Mouse (Mus musculus): ENCODE data around the gene Zkscan17. TPM values are rescaled to one million over a fixed set of nuclear protein-coding genes. Genes with fewer than 3 reads are reported as not detected.

The Zkscan17 gene
- total RNA-seq, 2 experiments from 2014 or later, result 2.7 to 3.5 TPM

DNA sequence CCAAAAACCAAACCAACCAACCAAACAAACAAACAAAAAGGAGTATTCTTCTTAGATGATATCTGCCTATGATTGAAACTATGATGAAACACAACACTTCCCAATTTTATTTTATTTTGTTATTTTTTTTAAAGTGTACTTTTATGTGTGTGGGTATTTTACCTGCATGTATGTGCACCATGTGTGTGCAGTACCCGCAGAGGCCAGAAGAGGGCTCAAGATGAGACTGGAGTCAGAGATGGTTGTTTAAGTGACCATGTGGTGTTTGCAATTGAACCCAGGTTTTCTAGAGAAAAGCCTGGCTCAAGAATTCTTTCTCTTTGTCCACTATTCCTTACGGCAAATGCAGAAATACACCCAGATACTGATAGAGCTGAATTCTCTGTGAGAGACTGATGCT, 2.4 kb downstream of the Zkscan17 start:
- ATAC-seq (replicated peaks; ENCODE audit: low FRiP score, poor library complexity, severe bottlenecking), result no peak

DNA sequence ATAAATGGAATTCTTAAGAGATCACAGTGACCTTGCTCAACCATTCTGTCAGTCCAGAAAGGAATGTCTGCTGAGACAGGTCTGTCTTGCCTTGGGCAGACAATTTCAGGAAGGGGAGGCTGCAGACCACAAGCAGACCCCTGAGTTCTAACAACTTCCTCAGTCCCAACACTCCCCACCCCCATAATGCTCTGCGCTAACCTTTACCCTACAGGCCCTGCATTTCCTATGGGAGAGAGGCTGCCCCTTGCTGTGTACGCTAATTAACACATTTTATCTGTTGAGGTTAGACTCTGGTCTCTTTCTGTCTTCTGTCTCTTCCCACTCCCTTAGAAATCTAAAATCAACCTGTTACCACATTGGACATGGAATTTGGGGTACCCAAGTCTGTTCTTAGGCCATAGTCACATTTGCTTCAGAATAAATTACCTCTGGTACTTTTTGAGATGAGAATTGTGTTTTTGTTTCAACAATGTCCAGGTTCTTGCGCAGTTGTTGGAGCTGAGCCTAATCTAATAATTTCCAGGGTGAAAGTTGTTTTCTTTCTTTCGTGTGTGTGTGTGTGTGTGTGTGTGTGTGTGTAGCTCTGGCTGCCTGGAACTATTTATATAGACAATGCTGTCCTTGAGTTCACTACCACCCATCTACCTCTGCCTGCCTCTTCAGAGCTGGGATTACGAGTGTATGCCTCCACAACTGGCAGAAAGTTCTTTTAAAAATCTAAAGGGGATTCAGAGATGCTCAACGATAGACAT, 6.6 kb downstream of the Zkscan17 start:
- ATAC-seq (replicated peaks; ENCODE audit: low FRiP score, poor library complexity, severe bottlenecking), result no peak

DNA sequence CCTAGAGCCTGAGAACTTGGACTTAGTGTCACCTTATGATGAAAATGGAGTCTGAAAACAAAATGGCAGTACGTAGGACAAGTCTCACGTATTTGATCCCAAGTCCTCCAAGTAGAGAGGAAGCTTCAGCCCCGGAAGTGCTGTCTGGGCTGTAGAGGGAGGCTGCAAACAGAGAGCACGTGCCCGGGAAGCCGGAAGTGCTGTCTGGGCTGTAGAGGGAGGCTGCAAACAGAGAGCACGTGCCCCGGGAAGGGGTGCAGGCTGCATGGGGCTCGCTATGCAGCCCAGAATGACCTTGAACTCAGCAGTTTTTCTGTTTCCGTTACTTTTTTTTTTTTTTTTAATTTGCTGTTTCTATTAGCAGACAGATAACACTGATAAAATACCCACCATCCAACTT, 8.3 kb downstream of the Zkscan17 start:
- ATAC-seq (replicated peaks; ENCODE audit: low FRiP score, poor library complexity, severe bottlenecking), result no peak

DNA sequence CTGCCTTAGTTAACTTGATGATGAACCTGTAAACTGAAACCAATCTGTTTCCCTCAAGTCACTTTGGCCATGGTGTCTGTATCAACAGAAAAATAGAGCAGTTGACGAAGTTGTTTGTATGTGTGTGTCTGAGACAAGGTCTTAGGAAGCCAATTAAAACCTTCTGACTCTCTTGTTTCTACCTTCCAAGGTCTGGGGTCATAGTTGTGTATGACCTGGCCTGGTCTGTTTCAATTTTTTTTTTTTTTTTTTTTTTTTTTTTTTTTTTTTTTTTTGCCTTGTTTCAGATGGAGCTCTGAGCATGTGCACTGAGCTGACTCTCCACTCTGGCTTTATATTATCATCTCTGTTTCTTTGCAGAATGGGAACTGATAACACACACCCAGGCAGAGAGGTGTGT, 9.1 kb downstream of the Zkscan17 start:
- no peak for ATAC-seq (replicated peaks; ENCODE audit: low FRiP score, poor library complexity, severe bottlenecking)

DNA sequence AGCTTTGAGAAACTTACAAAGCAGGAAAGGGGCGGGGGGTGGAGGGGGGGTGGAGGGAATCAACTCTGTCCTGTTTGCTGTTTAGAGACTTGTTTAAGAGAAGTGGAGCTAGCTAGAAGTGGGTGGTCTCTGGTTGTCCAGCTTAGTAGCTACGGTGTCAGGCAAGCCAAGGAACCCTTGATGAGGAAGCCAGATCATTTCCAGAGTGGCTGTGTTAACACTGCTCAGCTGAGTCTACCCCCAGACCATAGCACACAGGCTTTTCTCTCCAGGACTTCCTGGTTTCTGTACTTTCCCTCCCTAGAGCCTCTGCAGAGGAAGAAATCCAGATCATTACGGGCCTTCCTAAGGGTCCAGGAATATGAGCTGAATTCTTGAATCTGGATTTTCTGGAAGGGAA, 11.8 kb downstream of the Zkscan17 start:
- no peak for ATAC-seq (replicated peaks; ENCODE audit: low FRiP score, poor library complexity, severe bottlenecking)

DNA sequence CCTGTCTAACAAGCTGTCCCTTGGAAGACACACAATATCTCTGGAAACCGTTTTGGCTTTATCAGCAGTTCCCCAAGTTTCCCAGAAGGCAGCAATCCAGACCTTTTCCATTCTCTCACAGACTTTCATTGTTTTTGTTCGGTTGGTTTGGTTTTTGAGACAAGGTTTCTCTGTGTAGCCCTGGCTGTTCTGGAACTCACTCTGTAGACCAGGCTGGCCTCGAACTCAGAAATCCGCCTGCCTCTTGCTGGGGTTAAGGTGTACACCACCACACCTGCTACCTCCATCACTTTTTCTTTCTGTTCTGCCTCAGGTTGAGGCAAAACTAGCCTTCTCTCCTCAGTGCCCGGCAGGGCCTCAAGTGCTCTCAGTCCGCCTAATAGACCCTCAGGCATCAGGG, 12.2 kb downstream of the Zkscan17 start:
- ATAC-seq (replicated peaks; ENCODE audit: low FRiP score, poor library complexity, severe bottlenecking), result no peak

DNA sequence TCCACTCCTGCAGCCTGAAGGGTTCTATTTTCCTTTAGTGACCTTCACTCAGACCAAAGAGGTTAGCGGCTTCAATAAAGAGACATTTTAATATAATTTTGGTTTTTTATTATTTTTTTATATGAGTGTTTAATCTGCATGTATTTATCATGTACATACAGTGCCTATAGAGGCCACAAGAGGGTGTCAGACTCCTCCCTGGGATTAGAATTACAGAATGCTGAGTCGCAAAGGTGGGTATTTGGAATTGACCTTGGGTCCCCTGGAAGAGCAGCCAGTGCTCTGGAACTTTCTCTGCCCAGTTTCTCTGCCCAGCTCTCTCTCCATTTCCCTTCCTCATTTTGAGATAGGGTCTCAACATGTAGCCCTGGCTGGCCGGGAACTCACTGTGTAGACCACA, 13.0 kb downstream of the Zkscan17 start:
- ATAC-seq (replicated peaks; ENCODE audit: low FRiP score, poor library complexity, severe bottlenecking), result no peak

DNA sequence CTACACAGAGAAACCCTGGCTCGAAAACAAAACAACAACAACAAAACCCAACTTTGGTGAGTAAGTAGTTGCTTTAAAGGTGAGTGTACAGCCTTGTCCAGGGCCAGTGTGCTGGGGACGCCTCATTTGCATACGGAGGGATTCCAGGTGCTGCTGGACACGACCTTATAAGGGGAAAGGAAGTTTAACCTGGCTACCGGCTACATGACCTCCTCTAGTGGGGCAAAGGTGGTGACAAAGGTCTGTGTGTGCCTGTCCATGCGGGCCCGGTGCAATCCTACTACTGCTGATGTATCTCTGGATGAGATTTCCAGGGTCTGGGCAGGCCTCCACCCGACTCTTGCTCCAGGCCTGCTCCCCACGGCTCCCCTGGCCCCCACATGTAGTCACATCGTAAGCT, 13.8 kb downstream of the Zkscan17 start:
- ATAC-seq (replicated peaks; ENCODE audit: low FRiP score, poor library complexity, severe bottlenecking), result no peak

DNA sequence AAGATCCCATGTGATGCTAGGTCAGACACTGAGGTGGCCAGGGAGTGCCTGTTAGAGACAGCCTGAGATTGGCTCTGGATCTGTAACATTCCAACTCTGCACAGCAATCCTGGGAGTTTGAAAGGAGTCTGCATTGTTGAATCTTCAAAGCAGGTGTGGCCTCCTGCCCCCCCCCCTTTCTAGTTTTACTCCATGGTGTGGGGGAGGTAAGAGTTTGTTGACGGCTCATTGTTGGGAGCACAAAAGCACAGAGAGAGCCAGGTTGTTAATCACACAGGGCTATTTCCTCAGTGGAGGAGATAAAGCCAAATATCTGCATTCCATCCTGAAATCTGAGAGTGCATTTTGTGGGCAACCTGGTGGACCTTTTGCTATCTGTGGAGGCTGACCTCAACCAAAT, 15.0 kb downstream of the Zkscan17 start:
- no peak for ATAC-seq (replicated peaks; ENCODE audit: low FRiP score, poor library complexity, severe bottlenecking)

DNA sequence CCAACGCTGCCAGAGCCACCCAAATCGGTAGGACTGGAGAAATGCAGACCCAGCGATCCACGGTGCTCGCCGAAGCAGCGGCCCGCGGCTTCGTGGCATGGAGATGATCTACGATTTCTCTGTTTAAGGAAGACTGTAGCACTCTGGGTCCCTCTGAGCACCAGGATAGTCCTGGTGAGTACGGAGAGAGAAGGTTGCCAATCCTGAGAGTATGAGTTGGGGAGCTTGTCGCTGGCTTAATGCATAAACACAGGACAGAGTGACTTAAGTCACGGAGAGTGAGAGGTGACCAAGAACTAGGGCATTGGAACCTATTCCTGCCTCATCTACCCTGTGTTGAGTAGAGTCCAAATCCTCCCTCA, 19.9 kb downstream of the Zkscan17 start:
- ATAC-seq (replicated peaks; ENCODE audit: low FRiP score, poor library complexity, severe bottlenecking), result no peak

DNA sequence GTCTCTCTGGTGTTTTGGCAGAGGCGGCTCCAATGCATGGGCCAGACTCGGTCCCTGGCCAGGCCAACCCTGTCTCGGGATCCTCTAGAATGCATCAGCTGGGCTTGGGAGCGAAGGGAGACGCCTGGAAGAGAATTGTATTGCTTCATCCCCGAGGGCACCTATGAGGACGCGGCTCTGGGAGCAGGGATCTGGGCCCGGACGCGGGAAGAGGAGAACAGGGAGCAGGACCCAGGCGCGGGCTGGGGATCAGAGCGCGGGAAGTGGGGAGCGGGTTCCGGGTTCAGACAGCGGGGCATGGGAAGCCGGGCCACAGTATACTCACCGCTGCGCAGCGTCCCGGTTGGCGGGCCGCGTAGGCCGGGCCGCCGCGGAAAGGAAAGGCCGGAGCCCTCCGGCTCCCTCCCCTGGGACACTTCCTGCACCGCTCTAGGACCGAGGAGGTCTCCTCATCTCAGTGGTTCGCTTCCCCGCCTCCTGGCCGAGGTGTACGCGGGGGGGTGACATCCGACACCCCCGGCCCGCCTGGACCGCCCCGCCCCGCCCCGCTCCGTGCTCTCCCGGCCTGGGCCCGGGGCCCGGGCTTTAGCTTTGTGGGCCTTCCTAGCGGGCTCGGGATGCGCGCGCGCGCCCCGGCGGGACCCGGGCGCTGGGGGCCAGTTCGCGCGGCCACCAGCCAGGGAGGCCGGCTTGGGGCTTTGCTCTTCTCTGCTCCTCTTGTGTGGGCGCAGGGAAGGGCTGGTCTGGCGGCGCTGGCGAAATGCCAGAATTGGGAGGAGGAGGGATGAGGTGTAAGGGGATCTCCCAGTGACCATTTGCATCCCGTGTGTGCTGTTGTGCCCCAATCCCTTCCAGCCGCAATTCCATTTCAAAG, 20.5 kb downstream of the Zkscan17 start:
- 0 out of 2 replicates have a peak, but pooled peaks have one; percentile 18 for ATAC-seq (replicated peaks; ENCODE audit: low FRiP score, poor library complexity, severe bottlenecking)

DNA sequence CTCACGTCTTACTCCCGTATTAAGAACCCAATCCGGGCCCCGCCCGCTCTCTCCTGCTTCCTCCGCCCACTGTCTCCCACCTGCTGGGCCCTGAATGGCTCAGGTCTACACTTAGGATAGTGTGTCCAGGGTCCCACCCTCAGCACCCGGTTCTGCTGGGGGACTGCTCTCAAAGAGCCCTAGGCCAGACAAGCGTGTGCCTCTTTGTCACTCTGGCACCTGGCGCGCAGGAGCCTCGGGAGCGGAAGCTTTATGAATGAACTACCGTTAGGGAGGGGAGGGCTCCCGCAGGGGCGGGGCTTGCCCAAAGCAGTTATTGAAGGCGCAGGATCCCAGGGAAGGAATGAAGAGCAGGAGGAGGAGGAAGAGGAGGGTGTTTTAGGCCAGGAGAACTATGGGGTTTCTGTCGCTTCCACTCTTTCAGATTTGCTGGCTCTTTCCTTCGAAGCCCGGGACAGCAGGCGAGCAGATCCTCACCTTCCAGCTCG, 21.2 kb downstream of the Zkscan17 start:
- no peak for ATAC-seq (replicated peaks; ENCODE audit: low FRiP score, poor library complexity, severe bottlenecking)

DNA sequence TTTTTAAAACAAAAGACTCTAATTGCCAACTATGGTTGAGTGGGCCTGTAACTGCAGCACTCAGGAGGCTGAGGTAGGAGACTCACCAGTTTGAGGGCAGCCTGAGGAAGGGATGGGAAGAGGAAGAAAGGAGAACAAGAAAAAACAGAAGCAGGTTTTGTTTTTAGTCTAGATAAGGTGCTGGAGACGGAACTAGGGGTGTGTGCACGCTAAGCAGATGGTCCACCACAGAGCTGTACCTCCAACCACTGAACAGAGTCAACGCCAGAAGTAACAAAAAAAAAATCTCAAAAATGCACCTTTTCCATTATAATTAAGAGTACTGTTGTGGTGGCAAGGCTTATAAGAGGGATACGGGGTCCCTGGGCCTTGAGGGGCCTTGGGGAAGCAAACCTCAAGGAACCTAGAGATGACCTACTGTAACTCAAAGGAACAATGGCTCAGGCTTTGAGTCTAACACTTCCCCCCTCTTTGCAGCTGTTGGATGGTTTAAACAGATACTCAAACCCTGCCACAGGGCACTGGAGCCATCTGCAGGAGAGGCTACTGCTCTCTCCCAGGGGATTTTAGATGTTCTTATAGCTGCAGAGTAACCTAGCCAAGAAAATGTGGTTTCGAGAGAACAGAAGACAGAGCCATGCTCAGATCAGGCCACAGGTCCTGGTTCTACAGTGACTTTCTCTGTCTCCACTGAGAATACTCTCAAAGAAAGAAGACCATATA, 24.4 kb downstream of the Zkscan17 start:
- ATAC-seq (replicated peaks; ENCODE audit: low FRiP score, poor library complexity, severe bottlenecking), result no peak

DNA sequence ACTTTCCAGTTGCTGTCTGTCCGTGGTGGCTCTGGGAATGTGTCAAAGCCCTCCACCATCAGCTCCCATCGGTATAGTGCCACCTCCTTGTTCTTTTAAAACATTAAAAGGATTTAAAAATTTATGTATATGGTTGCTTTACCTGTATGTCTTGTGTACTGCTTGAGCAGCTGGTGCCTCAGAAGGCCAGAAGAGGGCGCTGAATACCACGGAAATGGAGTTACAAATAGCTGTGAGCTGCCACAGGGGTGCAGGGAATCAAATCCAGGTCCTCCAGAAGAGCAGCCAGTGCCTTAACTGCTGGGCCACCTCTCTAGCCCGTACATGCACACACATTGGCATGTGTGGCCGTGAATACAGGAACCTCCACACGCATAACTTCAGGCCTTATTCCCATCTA, 28.8 kb downstream of the Zkscan17 start:
- no peak for ATAC-seq (replicated peaks; ENCODE audit: low FRiP score, poor library complexity, severe bottlenecking)

DNA sequence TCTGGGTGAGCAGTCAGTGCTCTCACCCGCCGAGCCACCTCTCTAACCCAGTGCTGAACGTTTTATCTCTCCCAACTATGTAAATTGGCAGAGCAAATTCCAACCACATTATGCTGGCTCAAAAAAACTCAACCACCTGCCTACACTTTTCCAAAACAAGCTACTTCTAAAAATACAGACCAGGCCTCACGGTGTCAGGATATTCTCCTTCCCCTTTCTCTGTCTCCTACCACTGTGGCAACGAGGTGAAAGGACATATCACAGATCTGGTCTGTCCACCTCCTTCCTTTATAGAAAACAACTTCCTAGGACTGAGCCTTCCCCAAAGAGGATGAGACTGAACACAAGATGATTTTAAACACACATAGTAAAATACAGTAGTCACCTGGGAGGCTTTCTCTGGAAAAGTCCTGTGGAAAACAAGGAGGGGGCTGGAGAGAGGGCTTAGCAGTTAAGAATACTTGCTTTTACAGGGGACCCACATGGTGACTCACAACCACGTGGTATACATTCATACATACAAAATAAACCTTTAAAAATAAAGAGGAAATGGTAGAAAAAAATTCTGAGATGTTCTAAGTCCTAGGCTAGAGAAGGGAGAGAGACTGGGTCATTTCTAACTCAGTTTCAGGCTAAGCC, 29.8 kb downstream of the Zkscan17 start:
- ATAC-seq (replicated peaks; ENCODE audit: low FRiP score, poor library complexity, severe bottlenecking), result no peak

DNA sequence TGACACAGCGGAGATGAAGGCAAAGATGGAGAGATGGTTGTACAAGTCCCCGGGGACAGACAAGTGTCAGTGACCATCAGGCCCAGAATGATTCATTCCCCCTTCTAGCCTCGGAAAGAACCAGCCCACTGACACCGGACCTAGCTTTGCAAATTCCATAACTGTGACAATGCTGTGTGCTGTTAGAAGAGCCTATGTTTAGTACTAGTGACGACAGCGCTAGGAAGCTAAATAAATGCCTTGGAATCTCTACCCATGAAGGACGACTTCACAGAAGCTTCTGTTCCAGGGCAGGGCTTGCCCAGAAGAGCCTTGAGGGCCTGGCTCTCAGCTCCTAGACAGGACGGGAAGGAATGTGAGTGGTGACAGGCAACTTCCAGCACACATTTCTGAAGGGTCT, 40.3 kb downstream of the Zkscan17 start:
- no peak for ATAC-seq (replicated peaks; ENCODE audit: low FRiP score, poor library complexity, severe bottlenecking)

DNA sequence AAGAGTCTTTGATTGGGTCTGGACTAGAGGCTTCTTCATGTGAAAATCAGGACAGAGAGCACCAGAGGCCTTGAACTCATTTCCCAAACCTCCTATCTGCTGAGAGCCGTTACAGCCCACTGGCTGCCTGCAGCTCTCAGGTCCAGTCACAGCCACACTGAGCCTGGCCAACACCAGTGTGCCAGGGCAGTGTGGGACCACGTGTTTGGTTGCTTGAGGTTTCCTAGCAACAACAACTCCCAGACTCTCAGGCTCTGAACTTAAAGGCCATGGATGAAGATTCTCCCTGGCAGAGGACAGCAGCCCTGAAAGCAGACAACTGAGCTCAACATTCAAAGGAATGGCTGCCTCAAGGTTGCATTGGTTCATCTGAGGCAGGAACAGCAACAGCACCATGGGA, 40.9 kb downstream of the Zkscan17 start:
- no peak for ATAC-seq (replicated peaks; ENCODE audit: low FRiP score, poor library complexity, severe bottlenecking)

DNA sequence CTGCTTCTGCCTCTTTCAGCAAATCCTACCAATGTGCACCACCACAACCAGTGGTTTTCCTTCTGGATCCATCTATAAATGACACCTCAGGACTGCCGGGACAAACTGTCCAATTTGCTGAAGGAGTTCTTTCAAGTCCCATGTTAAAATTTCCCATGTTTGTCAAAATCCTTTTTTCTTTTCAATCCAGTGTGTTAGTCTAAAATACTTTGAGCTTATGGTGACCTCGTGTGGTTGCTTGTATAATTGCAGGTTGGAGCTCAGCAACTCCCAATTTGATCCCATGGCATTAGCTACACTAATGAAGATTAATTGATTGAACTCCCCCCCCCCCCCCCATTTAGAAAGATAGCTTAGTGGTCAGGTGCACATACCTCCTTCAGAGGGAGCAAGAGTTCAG, 43.3 kb downstream of the Zkscan17 start:
- peak; percentile 64 for ATAC-seq (replicated peaks; ENCODE audit: low FRiP score, poor library complexity, severe bottlenecking)

DNA sequence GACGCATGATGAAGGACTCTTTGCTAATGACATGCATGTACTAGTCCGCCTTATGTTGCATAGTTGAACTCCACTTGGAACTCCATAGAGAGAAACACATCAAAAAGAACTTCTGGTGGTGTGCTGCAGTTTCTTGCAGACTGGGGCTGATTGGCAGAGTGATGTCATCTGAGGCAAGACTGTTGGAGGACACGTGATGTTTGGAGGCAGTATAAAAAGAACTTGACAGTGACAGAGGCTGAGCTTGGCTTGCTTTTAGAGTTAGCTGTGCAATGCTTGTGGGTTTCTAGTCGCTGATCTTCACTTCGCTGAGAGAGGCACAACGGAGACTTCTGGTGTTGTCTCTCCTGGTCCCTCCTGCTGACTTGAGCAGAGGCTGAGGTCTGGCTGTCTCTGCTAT, 49.3 kb downstream of the Zkscan17 start:
- ATAC-seq (replicated peaks; ENCODE audit: low FRiP score, poor library complexity, severe bottlenecking), result no peak

DNA sequence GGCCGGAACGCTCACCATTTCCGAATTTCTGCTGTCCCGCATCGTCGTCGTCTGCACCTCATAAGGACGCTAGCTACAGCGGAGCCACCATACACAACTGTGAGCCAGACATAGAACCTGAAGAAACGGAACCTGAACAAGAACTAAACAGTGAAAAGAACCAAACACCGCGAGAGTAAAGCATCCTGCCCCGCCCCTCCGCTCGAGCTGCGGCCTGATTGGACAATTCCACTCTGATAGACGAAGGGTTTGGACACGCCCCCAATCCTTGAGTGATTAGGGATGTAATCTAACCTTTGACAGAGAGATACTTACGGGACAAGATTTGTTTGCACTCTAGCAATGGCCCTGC, 54.2 kb downstream of the Zkscan17 start, which contains the start of gene Zfp867:
Gene Zfp867 (minus strand): TSS at position 149 of the 352 bp plus-strand sequence.
- peak; percentile 69 for ATAC-seq (replicated peaks; ENCODE audit: low FRiP score, poor library complexity, severe bottlenecking)

Measured in erythroblast, adult 5-6 weeks (primary cell).